Mouse (Mus musculus) G1E-ER4 (cell line): ENCODE data around the gene Adamts8. TPM values are rescaled to one million over a fixed set of nuclear protein-coding genes. Genes with fewer than 3 reads are reported as not detected.

ENCODE experiments used
- GATA1 ChIP-seq: IDR thresholded peaks from one replicate; pipeline ENCODE4 v1.8.0; 2012; ENCODE audit warnings: low read length, inconsistent platforms
- polyA plus RNA-seq: library from polyadenylated mRNA; stranded (reverse); fragments of >175 nt; gene quantifications from 2 replicates; pipeline ENCODE4 v1.2.3, GENCODE M21; 2012

Gene Adamts8
- polyA plus RNA-seq, 1 experiment: not detected

GRCm38 (mm10) chr9:31009334-31009733 is 67.0 kb downstream of the Adamts8 start:
- TF ChIP-seq GATA1: no peak

GRCm38 (mm10) chr9:31010040-31010439 is 67.7 kb downstream of the Adamts8 start:
- TF ChIP-seq GATA1: no peak

GRCm38 (mm10) chr9:31010749-31011148 is 68.4 kb downstream of the Adamts8 start:
- TF ChIP-seq GATA1: no peak

- no peak for TF ChIP-seq GATA1
Observed at GRCm38 (mm10) chr9:31011533-31011932, 69.2 kb downstream of the Adamts8 start.

- no peak for TF ChIP-seq GATA1
Observed at GRCm38 (mm10) chr9:31012674-31013073, 70.3 kb downstream of the Adamts8 start.

GRCm38 (mm10) chr9:31013415-31013814 is 71.1 kb downstream of the Adamts8 start:
- no peak for TF ChIP-seq GATA1

Other genes with a start within 250 kb of the Adamts8 start
- not detected in 2 replicates for gene Adamts15, start 20.1 kb upstream of the Adamts8 start, polyA plus RNA-seq
- gene Zbtb44, start 88.1 kb downstream of the Adamts8 start, polyA plus RNA-seq: 6.5 and 8.2 TPM in 2 replicates
- 0.01 TPM in 1 of 2 replicates, not detected in the other for gene St14, start 189.3 kb downstream of the Adamts8 start, polyA plus RNA-seq